Mouse (Mus musculus) lung, postnatal 0 days (tissue): ENCODE measurements at regions not wholly inside any gene's neighbourhood (a gene's known extent, or its start where the extent isn't known, plus 50 kb on each side); places are given as distances from the start of the nearest gene placed in this dataset.

ENCODE experiments used
- CTCF ChIP-seq: IDR thresholded peaks from 2 replicates; pipeline ENCODE4 v1.5.1; 2016; ENCODE audit warnings: antibody characterized with exemption, mild to moderate bottlenecking
- EP300 ChIP-seq: IDR thresholded peaks from 2 replicates; pipeline ENCODE4 v1.6.1; 2016; ENCODE audit warnings: antibody characterized with exemption, mild to moderate bottlenecking, control low read depth

DNA sequence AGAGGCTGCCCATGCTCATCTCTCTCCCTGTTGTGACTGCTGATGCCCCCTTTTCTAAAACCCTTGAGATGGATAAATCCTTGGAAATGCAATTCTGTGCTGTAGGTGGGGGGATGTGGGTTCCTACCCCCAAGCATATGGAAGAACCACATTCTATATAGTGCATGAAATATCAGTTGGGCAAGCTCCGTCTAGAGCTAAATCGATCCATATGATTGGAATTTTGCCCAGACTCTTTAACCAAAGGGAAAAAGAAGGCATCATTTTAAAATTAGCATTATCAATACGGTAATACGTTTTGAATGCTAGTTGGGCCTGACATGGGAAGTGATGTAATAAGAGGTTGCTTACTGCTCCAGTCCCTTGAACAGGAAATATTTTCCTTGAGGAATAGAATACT lies 411.1 kb upstream of the Sox9 start:
- TF ChIP-seq CTCF (no peak), EP300 (no peak)
